Mouse (Mus musculus): Measurements from ENCODE around the gene Pm20d1. TPM values are rescaled to one million over a fixed set of nuclear protein-coding genes. Genes with fewer than 3 reads are reported as not detected.

The Pm20d1 gene
- total and polyA plus RNA-seq, 3 experiments: 0.16 TPM; not detected in 2

DNA sequence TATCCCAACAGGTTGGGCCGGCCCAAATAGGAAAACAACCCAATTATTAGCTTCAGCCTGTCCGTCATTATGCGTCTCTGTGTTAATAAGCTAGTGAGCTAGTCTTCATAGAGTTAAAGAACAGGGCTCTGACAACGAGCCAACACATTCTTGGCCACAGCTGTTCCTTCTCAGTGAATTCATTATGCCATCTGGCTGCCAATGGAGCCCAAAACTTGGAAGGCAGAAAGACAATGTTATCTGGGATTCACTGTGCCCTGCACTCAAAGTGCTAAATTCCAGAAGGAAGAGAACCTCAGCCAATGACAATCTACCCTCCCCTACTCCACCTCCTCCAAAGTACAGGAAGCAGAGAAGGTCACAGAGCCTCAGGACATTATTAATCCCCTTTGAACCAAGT is 26.5 kb upstream of the Pm20d1 start:
- peaks cover 57% of the 10 kb centered on the region for H3K27me3 ChIP-seq (ENCODE audit: insufficient read depth, low read length)
- H3K4me1 ChIP-seq (ENCODE audit: insufficient read depth, low read depth, low read length): peaks cover 1% of the 10 kb centered on the region; the same call in 1 of the 2 replicates
- H3K9me3 ChIP-seq (replicated peaks): no peaks in the 10 kb centered on the region

DNA sequence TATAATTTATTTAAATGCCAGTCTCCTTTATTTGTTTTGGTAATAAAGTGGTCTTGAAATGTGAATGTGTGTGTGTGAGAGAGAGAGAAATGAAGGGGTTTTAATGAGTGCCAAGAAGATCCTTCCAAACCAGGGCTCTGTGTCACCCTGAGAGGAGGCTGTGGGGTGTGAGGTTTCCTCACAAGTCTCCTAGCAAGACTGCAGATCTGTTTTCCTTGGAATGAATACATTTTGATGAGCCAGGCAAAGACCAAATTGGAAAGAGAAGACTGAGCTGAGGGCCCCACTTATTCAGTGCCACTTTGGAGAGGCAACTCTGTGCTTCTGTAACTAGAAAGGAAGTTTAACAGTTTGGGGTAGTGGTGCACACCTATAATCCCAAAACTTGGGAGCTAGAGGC is 25.7 kb upstream of the Pm20d1 start:
- H3K4me1 ChIP-seq (ENCODE audit: insufficient read depth, low read depth, low read length): no peaks in the 10 kb centered on the region
- no peak for TF ChIP-seq TAL1 (conservative IDR thresholded peaks at IDR 0.05; ENCODE audit: low read depth, low read length)
- TF ChIP-seq POLR2AphosphoS5 (IDR thresholded peaks at IDR 0.05; ENCODE audit: insufficient replicate concordance, low read depth, low read length): no peak
- no peak for TF ChIP-seq GATA1 (IDR thresholded peaks at IDR 0.05; ENCODE audit: borderline replicate concordance, low read length)
- no peak for TF ChIP-seq CTCF (IDR thresholded peaks at IDR 0.05; ENCODE audit: low read depth, low read length)
- no peak for TF ChIP-seq GATA2 (IDR thresholded peaks at IDR 0.05; ENCODE audit: borderline replicate concordance, low read depth, low read length)
- H3K27me3 ChIP-seq (ENCODE audit: insufficient read depth, low read length): peaks cover 62% of the 10 kb centered on the region
- ATAC-seq (ENCODE audit: extremely low read depth, insufficient number of reproducible peaks, low FRiP score, poor library complexity, severe bottlenecking) (no peak), DNase-seq (ENCODE audit: low spot score) (no peak)
- H3K36me3 ChIP-seq (replicated peaks): no peaks in the 10 kb centered on the region
- no peak overlapping the region for H3K4me3 ChIP-seq (ENCODE audit: low read depth, low read length)
- no peaks in the 10 kb centered on the region for H3K9me3 ChIP-seq (replicated peaks)

More for the DNA sequence above, 26.5 kb upstream of the Pm20d1 start:
- DNase-seq (ENCODE audit: low spot score) (no peak), ATAC-seq (ENCODE audit: extremely low read depth, insufficient number of reproducible peaks, low FRiP score, poor library complexity, severe bottlenecking) (no peak)
- no peak overlapping the region for H3K4me3 ChIP-seq (ENCODE audit: low read depth, low read length)
- H3K36me3 ChIP-seq (replicated peaks): no peaks in the 10 kb centered on the region
- TF ChIP-seq CTCF (IDR thresholded peaks at IDR 0.05; ENCODE audit: low read depth, low read length): no peak
- TF ChIP-seq GATA2 (IDR thresholded peaks at IDR 0.05; ENCODE audit: borderline replicate concordance, low read depth, low read length): no peak
- TF ChIP-seq TAL1 (conservative IDR thresholded peaks at IDR 0.05; ENCODE audit: low read depth, low read length): no peak
- no peak for TF ChIP-seq POLR2AphosphoS5 (IDR thresholded peaks at IDR 0.05; ENCODE audit: insufficient replicate concordance, low read depth, low read length)
- no peak for TF ChIP-seq GATA1 (IDR thresholded peaks at IDR 0.05; ENCODE audit: borderline replicate concordance, low read length)

DNA sequence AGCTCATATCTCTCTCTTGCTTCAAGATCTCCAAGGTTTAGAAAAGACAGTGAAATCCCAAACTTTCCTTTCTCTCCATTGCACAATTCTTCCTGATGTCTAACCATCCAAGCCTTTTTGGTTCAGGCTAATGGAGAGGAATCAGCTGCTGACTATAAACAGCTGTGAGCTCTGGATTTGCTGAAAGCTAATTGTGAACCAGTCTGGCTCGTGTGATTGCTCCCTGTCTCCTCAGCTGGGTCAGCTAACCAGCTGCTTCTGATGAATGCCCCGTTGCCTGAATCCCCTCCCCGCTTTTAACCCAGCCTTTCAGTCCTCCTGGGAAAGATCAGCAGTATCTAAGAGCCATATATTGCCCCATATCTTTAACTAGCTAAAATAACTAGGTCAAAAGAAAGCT is 2.6 kb upstream of the Pm20d1 start:
- no peaks in the 10 kb centered on the region for H3K36me3 ChIP-seq (replicated peaks)
- H3K4me1 ChIP-seq (ENCODE audit: insufficient read depth, low read depth, low read length): no peaks in the 10 kb centered on the region
- ATAC-seq (ENCODE audit: extremely low read depth, insufficient number of reproducible peaks, low FRiP score, poor library complexity, severe bottlenecking) (no peak), DNase-seq (ENCODE audit: low spot score) (no peak)
- no peak overlapping the region for H3K4me3 ChIP-seq (ENCODE audit: low read depth, low read length)
- no peaks in the 10 kb centered on the region for H3K9me3 ChIP-seq (replicated peaks)
- TF ChIP-seq CTCF (IDR thresholded peaks at IDR 0.05; ENCODE audit: low read depth, low read length): no peak
- H3K27me3 ChIP-seq (ENCODE audit: insufficient read depth, low read length): peaks cover 19% of the 10 kb centered on the region

DNA sequence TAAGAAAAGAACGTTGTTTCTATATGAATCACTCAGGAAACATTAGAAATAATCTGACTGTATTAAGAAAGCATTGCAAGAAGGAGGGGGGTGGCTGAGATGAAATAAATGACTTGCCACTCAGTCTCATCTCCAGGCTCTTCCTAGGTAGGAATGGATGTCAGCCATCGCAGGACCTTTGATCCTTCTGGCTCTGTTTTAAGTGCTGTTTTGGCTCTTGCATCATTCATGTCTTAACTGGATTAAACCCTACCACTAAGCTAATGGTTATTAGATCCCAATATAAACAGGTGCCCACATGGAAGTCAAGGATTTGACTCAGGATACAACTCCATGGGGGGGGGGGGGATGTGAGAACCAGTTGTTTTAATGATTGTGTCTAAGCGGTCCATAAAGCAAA is 2.0 kb upstream of the Pm20d1 start:
- ATAC-seq (ENCODE audit: extremely low read depth, insufficient number of reproducible peaks, low FRiP score, poor library complexity, severe bottlenecking) (no peak), DNase-seq (ENCODE audit: low spot score) (no peak)
- TF ChIP-seq TAL1 (conservative IDR thresholded peaks at IDR 0.05; ENCODE audit: low read depth, low read length): no peak
- no peak for TF ChIP-seq CTCF (IDR thresholded peaks at IDR 0.05; ENCODE audit: low read depth, low read length)
- no peak for TF ChIP-seq GATA1 (IDR thresholded peaks at IDR 0.05; ENCODE audit: borderline replicate concordance, low read length)
- TF ChIP-seq POLR2AphosphoS5 (IDR thresholded peaks at IDR 0.05; ENCODE audit: insufficient replicate concordance, low read depth, low read length): no peak
- no peak for TF ChIP-seq GATA2 (IDR thresholded peaks at IDR 0.05; ENCODE audit: borderline replicate concordance, low read depth, low read length)
- Histone ChIP-seq H3K36me3 (replicated peaks) (no peaks in the 10 kb centered on the region), H3K4me1 (ENCODE audit: insufficient read depth, low read depth, low read length) (peaks cover 4% of the 10 kb centered on the region), H3K27me3 (ENCODE audit: insufficient read depth, low read length) (peaks cover 19% of the 10 kb centered on the region), H3K9me3 (replicated peaks) (no peaks in the 10 kb centered on the region), H3K4me3 (ENCODE audit: low read depth, low read length) (no peak overlapping the region)

DNA sequence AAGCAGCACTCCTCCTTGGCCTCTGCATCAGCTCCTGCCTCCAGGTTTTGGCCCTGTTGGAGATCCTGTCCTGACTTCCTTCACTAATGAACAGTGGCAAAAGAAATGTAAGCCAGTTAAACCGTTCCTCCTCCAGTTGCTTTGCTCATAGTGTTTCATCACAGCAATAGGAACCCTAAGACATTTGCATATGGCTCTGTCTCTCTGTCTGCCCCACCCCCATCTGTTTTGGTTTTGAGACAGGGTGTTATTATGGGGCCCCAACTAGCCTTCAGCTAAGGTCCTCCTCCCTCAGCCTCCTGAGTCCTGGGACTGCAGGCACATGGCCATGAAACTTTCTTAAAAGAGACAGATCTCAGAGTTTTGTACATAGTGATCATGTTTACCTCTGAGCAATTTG is 2.8 kb downstream of the Pm20d1 start:
- DNase-seq (ENCODE audit: low spot score): no peak
- peaks cover 4% of the 10 kb centered on the region for H3K4me1 ChIP-seq (ENCODE audit: insufficient read depth, low read depth, low read length)
- H3K27me3 ChIP-seq (ENCODE audit: insufficient read depth, low read length): peaks cover 46% of the 10 kb centered on the region
- no peaks in the 10 kb centered on the region for H3K9me3 ChIP-seq (replicated peaks)
- ATAC-seq (ENCODE audit: extremely low read depth, insufficient number of reproducible peaks, low FRiP score, poor library complexity, severe bottlenecking): no peak
- no peak overlapping the region for H3K4me3 ChIP-seq (ENCODE audit: low read depth, low read length)
- TF ChIP-seq CTCF (IDR thresholded peaks at IDR 0.05; ENCODE audit: low read depth, low read length) (no peak), TAL1 (conservative IDR thresholded peaks at IDR 0.05; ENCODE audit: low read depth, low read length) (no peak), GATA1 (IDR thresholded peaks at IDR 0.05; ENCODE audit: borderline replicate concordance, low read length) (no peak), POLR2AphosphoS5 (IDR thresholded peaks at IDR 0.05; ENCODE audit: insufficient replicate concordance, low read depth, low read length) (no peak)
- H3K36me3 ChIP-seq (replicated peaks): no peaks in the 10 kb centered on the region

DNA sequence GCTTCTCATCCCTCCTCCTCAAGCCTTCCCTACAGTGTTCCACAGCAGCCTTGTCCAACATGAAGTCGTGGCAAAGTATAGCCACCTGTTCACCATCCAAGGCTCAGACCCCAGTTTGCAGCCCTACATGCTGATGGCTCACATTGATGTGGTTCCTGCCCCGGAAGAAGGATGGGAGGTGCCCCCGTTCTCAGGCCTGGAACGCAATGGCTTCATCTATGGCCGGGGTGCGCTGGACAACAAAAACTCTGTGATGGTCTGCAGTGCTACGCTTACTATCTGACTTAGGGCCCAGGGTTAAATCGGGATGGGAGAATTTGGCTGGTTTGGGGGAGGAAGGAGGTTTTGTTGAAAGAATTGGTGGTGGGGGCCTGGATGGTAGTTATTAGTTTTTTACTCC is 3.9 kb downstream of the Pm20d1 start:
- Histone ChIP-seq H3K27me3 (ENCODE audit: insufficient read depth, low read length) (peaks cover 48% of the 10 kb centered on the region), H3K9me3 (replicated peaks) (no peaks in the 10 kb centered on the region), H3K4me3 (ENCODE audit: low read depth, low read length) (no peak overlapping the region), H3K36me3 (replicated peaks) (no peaks in the 10 kb centered on the region), H3K4me1 (ENCODE audit: insufficient read depth, low read depth, low read length) (peaks cover 4% of the 10 kb centered on the region)
- TF ChIP-seq CTCF (IDR thresholded peaks at IDR 0.05; ENCODE audit: low read depth, low read length): no peak
- TF ChIP-seq GATA2 (IDR thresholded peaks at IDR 0.05; ENCODE audit: borderline replicate concordance, low read depth, low read length): no peak
- no peak for TF ChIP-seq TAL1 (conservative IDR thresholded peaks at IDR 0.05; ENCODE audit: low read depth, low read length)
- TF ChIP-seq GATA1 (IDR thresholded peaks at IDR 0.05; ENCODE audit: borderline replicate concordance, low read length): no peak
- no peak for TF ChIP-seq POLR2AphosphoS5 (IDR thresholded peaks at IDR 0.05; ENCODE audit: insufficient replicate concordance, low read depth, low read length)
- ATAC-seq (ENCODE audit: extremely low read depth, insufficient number of reproducible peaks, low FRiP score, poor library complexity, severe bottlenecking) (no peak), DNase-seq (ENCODE audit: low spot score) (no peak)

DNA sequence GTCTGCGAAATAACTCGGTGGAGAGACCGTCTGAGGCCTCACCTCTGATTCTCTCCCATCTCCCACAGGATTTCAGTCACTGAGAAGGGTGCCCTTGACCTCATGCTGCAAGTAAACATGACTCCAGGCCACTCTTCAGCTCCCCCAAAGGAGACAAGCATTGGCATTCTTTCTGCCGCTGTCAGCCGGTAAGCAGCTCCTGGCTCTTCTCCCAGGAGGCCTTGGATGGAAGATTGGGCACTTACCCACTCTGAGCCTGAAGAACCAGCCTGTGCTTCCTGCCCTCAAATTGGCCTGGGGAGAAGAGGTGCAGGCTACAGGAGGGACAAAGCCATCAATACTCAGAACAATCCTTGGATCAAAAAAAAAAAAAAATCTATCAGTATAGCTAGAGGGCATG is 5.5 kb downstream of the Pm20d1 start:
- no peak overlapping the region for H3K4me3 ChIP-seq (ENCODE audit: low read depth, low read length)
- no peaks in the 10 kb centered on the region for H3K9me3 ChIP-seq (replicated peaks)
- H3K27me3 ChIP-seq (ENCODE audit: insufficient read depth, low read length): peaks cover 43% of the 10 kb centered on the region
- ATAC-seq (ENCODE audit: extremely low read depth, insufficient number of reproducible peaks, low FRiP score, poor library complexity, severe bottlenecking) (no peak), DNase-seq (ENCODE audit: low spot score) (no peak)
- peaks cover 4% of the 10 kb centered on the region for H3K4me1 ChIP-seq (ENCODE audit: insufficient read depth, low read depth, low read length)
- no peaks in the 10 kb centered on the region for H3K36me3 ChIP-seq (replicated peaks)
- no peak for TF ChIP-seq POLR2AphosphoS5 (IDR thresholded peaks at IDR 0.05; ENCODE audit: insufficient replicate concordance, low read depth, low read length)
